Mouse (Mus musculus): ENCODE measurements around the gene Ccn1. TPM values are rescaled to one million over a fixed set of nuclear protein-coding genes. Genes with fewer than 3 reads are reported as not detected.

The Ccn1 gene
- polyA plus RNA-seq, 1 experiment from 2014 or later: 78.7 TPM

- H3K4me3 ChIP-seq: peak overlapping the region; percentile 75
- no peak for DNase-seq (ENCODE audit: low spot score)
- peaks cover 18% of the 10 kb centered on the region for H3K36me3 ChIP-seq
- H3K4me1 ChIP-seq: peaks cover 46% of the 10 kb centered on the region
- no peak overlapping the region for H3K27ac ChIP-seq
- no peaks in the 10 kb centered on the region for H3K27me3 ChIP-seq (ENCODE audit: insufficient read depth, poor library complexity, severe bottlenecking)
- WGBS: 86% methylated on average over 18 of the region's 18 CpGs
- H3K9me3 ChIP-seq: no peaks in the 10 kb centered on the region
These were observed 2.4 kb downstream of the Ccn1 start for GRCm38 (mm10) chr3:145647416-145647815.

- Histone ChIP-seq H3K4me3 (no peak overlapping the region), H3K36me3 (peaks cover 18% of the 10 kb centered on the region), H3K4me1 (peaks cover 40% of the 10 kb centered on the region), H3K27me3 (ENCODE audit: insufficient read depth, poor library complexity, severe bottlenecking) (no peaks in the 10 kb centered on the region), H3K27ac (no peak overlapping the region), H3K9me3 (no peaks in the 10 kb centered on the region)
- DNase-seq (ENCODE audit: low spot score): no peak
- 81% methylated on average over 2 of the region's 2 CpGs for WGBS
These were observed 3.1 kb downstream of the Ccn1 start for GRCm38 (mm10) chr3:145646666-145647065.

- Histone ChIP-seq H3K36me3 (peaks cover 18% of the 10 kb centered on the region), H3K27ac (no peak overlapping the region), H3K9me3 (no peaks in the 10 kb centered on the region), H3K4me1 (peaks cover 40% of the 10 kb centered on the region), H3K27me3 (ENCODE audit: insufficient read depth, poor library complexity, severe bottlenecking) (no peaks in the 10 kb centered on the region), H3K4me3 (no peak overlapping the region)
- DNase-seq (ENCODE audit: low spot score): no peak
- WGBS: 41% methylated on average over 3 of the region's 3 CpGs
These were observed 3.8 kb downstream of the Ccn1 start for GRCm38 (mm10) chr3:145646009-145646408.

- peaks cover 35% of the 10 kb centered on the region for H3K4me1 ChIP-seq
- WGBS: 60% methylated on average over 6 of the region's 6 CpGs
- H3K27me3 ChIP-seq (ENCODE audit: insufficient read depth, poor library complexity, severe bottlenecking): no peaks in the 10 kb centered on the region
- H3K27ac ChIP-seq: no peak overlapping the region
- peaks cover 18% of the 10 kb centered on the region for H3K36me3 ChIP-seq
- H3K4me3 ChIP-seq: no peak overlapping the region
- no peaks in the 10 kb centered on the region for H3K9me3 ChIP-seq
- DNase-seq (ENCODE audit: low spot score): no peak
These were observed 4.3 kb downstream of the Ccn1 start for GRCm38 (mm10) chr3:145645463-145645862.

GRCm38 (mm10) chr3:145642861-145643260 lies 6.9 kb downstream of the Ccn1 start:
- Histone ChIP-seq H3K9me3 (no peaks in the 10 kb centered on the region), H3K27ac (no peak overlapping the region), H3K4me1 (peaks cover 24% of the 10 kb centered on the region), H3K27me3 (ENCODE audit: insufficient read depth, poor library complexity, severe bottlenecking) (0 out of 2 replicates have a peak, but pooled peaks cover 4% of the 10 kb centered on the region), H3K36me3 (peaks cover 10% of the 10 kb centered on the region), H3K4me3 (no peak overlapping the region)
- 47% methylated on average over 11 of the region's 11 CpGs for WGBS
- no peak for DNase-seq (ENCODE audit: low spot score)

- 0 out of 2 replicates have a peak, but pooled peaks cover 8% of the 10 kb centered on the region for H3K27me3 ChIP-seq (ENCODE audit: insufficient read depth, poor library complexity, severe bottlenecking)
- H3K4me1 ChIP-seq: peaks cover 16% of the 10 kb centered on the region
- H3K4me3 ChIP-seq: no peak overlapping the region
- no peak overlapping the region for H3K27ac ChIP-seq
- H3K9me3 ChIP-seq: no peaks in the 10 kb centered on the region
- 82% methylated on average over 3 of the region's 3 CpGs for WGBS
- H3K36me3 ChIP-seq: peaks cover under 1% of the 10 kb centered on the region; the same call in 1 of the 2 replicates
- DNase-seq (ENCODE audit: low spot score): no peak
These were observed 7.9 kb downstream of the Ccn1 start for GRCm38 (mm10) chr3:145641878-145642277.

- Histone ChIP-seq H3K27ac (no peak overlapping the region), H3K36me3 (no peaks in the 10 kb centered on the region), H3K4me3 (no peak overlapping the region), H3K9me3 (no peaks in the 10 kb centered on the region), H3K27me3 (ENCODE audit: insufficient read depth, poor library complexity, severe bottlenecking) (0 out of 2 replicates have a peak, but pooled peaks cover 8% of the 10 kb centered on the region), H3K4me1 (peaks cover 13% of the 10 kb centered on the region)
- 65% methylated on average over 5 of the region's 5 CpGs for WGBS
- DNase-seq (ENCODE audit: low spot score): no peak
These were observed 8.6 kb downstream of the Ccn1 start for GRCm38 (mm10) chr3:145641036-145641685.

GRCm38 (mm10) chr3:145640583-145640982 lies 9.2 kb downstream of the Ccn1 start:
- H3K27me3 ChIP-seq (ENCODE audit: insufficient read depth, poor library complexity, severe bottlenecking): 0 out of 2 replicates have a peak, but pooled peaks cover 8% of the 10 kb centered on the region
- no peak for DNase-seq (ENCODE audit: low spot score)
- peaks cover 11% of the 10 kb centered on the region for H3K4me1 ChIP-seq
- no peaks in the 10 kb centered on the region for H3K9me3 ChIP-seq
- no peak overlapping the region for H3K4me3 ChIP-seq
- H3K36me3 ChIP-seq: no peaks in the 10 kb centered on the region
- 59% methylated on average over 4 of the region's 4 CpGs for WGBS
- no peak overlapping the region for H3K27ac ChIP-seq

- WGBS: 77% methylated on average over 4 of the region's 4 CpGs
- peaks cover 11% of the 10 kb centered on the region for H3K4me1 ChIP-seq
- H3K27ac ChIP-seq: no peak overlapping the region
- H3K9me3 ChIP-seq: no peaks in the 10 kb centered on the region
- no peak for DNase-seq (ENCODE audit: low spot score)
- 0 out of 2 replicates have a peak, but pooled peaks cover 8% of the 10 kb centered on the region for H3K27me3 ChIP-seq (ENCODE audit: insufficient read depth, poor library complexity, severe bottlenecking)
- no peaks in the 10 kb centered on the region for H3K36me3 ChIP-seq
- no peak overlapping the region for H3K4me3 ChIP-seq
These were observed 9.6 kb downstream of the Ccn1 start for GRCm38 (mm10) chr3:145640170-145640569.

GRCm38 (mm10) chr3:145634002-145634710 lies 15.6 kb downstream of the Ccn1 start:
- 0 out of 2 replicates have a peak, but pooled peaks cover 8% of the 10 kb centered on the region for H3K27me3 ChIP-seq (ENCODE audit: insufficient read depth, poor library complexity, severe bottlenecking)
- H3K9me3 ChIP-seq: no peaks in the 10 kb centered on the region
- no peak for DNase-seq (ENCODE audit: low spot score)
- H3K4me1 ChIP-seq: peaks cover 17% of the 10 kb centered on the region
- no peaks in the 10 kb centered on the region for H3K36me3 ChIP-seq
- H3K4me3 ChIP-seq: no peak overlapping the region
- no peak overlapping the region for H3K27ac ChIP-seq
- WGBS: 81% methylated on average over 14 of the region's 14 CpGs

- Histone ChIP-seq H3K9me3 (no peaks in the 10 kb centered on the region), H3K36me3 (no peaks in the 10 kb centered on the region), H3K4me3 (no peak overlapping the region), H3K27me3 (ENCODE audit: insufficient read depth, poor library complexity, severe bottlenecking) (0 out of 2 replicates have a peak, but pooled peaks cover 4% of the 10 kb centered on the region), H3K4me1 (peaks cover 25% of the 10 kb centered on the region), H3K27ac (peak overlapping the region; percentile 79)
- 12% methylated on average over 6 of the region's 6 CpGs for WGBS
- no peak for DNase-seq (ENCODE audit: low spot score)
These were observed 16.9 kb downstream of the Ccn1 start for GRCm38 (mm10) chr3:145632888-145633287.

GRCm38 (mm10) chr3:145628643-145629042 lies 21.1 kb downstream of the Ccn1 start:
- no peaks in the 10 kb centered on the region for H3K9me3 ChIP-seq
- H3K4me3 ChIP-seq: no peak overlapping the region
- H3K27me3 ChIP-seq (ENCODE audit: insufficient read depth, poor library complexity, severe bottlenecking): no peaks in the 10 kb centered on the region
- 79% methylated on average over 5 of the region's 5 CpGs for WGBS
- DNase-seq (ENCODE audit: low spot score): no peak
- no peak overlapping the region for H3K27ac ChIP-seq
- no peaks in the 10 kb centered on the region for H3K36me3 ChIP-seq
- peaks cover 26% of the 10 kb centered on the region for H3K4me1 ChIP-seq

- Histone ChIP-seq H3K4me3 (no peak overlapping the region), H3K27me3 (ENCODE audit: insufficient read depth, poor library complexity, severe bottlenecking) (no peaks in the 10 kb centered on the region), H3K36me3 (no peaks in the 10 kb centered on the region), H3K4me1 (peaks cover 24% of the 10 kb centered on the region), H3K9me3 (no peaks in the 10 kb centered on the region), H3K27ac (no peak overlapping the region)
- WGBS: 69% methylated on average over 3 of the region's 3 CpGs
- DNase-seq (ENCODE audit: low spot score): no peak
These were observed 22.0 kb downstream of the Ccn1 start for GRCm38 (mm10) chr3:145627830-145628229.
